Comparison of ENCODE assay signal across 33 mouse cellular contexts in the genomic region with DNA sequence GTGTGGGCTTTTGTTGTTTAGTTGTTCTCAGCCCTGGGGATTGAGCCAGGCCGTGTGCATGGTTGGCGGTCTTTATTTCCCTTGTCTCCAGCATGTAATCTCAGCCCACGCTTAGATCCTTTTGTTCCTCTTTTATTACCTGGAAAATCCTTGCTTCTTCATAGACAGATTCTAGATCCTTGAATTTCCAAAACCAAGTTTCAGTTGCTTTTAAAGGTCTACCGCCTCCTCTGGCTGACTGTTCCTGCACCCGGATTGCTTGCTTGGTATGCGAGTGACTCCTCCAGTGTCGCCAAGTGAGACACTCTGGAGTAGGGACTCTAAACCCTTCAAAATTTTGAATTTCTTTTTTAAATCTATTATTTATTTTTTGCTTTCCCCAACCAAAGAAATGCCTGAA. TPM values are rescaled to one million over a fixed set of nuclear protein-coding genes. Genes with fewer than 3 reads are reported as not detected.
A peak's percentile ranks its signal among the peaks of the same experiment; 100 is the strongest.
DNase-seq lines count a peak whose midpoint lies in the region; ATAC-seq and TF ChIP-seq lines count a peak whose summit lies in the region.
"Had no signal": no experiment of that assay in that cellular context is flagged by ENCODE, and none has a peak within 500 bp of the region (broad histone marks: within the 10 kb centered on the region; RNA-seq: fewer than 3 reads in every experiment).

No protein-coding gene starts in this region.

- DNase-seq in cerebellum, adult 2 months: peak in 1 of 2 experiments; percentile 21
- DNase-seq in heart, adult 11 months: peak; percentile 40
- DNase-seq in heart, adult 9 months (ENCODE audit: low spot score in 2 of 2): no peak
- DNase-seq: adrenal gland, postnatal 14 days; B cell, adult 2 months; cerebellum, postnatal 10 days; embryo, embryonic 11 days; gastrocnemius, postnatal 10 days; gastrocnemius, postnatal 36 days; heart, adult 18-20 months; heart, postnatal 14 days; heart, postnatal 4 days; kidney, adult 2 months had no signal

- WGBS in cerebellum, adult 2 months: 48% methylated on average over 7 of the region's 7 CpGs
- WGBS in midbrain, embryonic 12.5 days: 79% methylated on average over 7 of the region's 7 CpGs
- WGBS in midbrain, embryonic 13.5 days: 71% methylated on average over 7 of the region's 7 CpGs
- WGBS in olfactory bulb, adult 2 months: 40% methylated on average over 7 of the region's 7 CpGs
- WGBS in hindbrain, embryonic 12.5 days: 84% methylated on average over 7 of the region's 7 CpGs

- TF ChIP-seq POLR2A in cerebellum, adult 2 months (IDR thresholded peaks at IDR 0.05; ENCODE audit: borderline replicate concordance, insufficient read depth, low read length): no peak
- TF ChIP-seq POLR2A in olfactory bulb, adult 2 months (IDR thresholded peaks at IDR 0.05; ENCODE audit: insufficient read depth, low read depth, low read length): no peak

- H3K36me3 ChIP-seq in midbrain, embryonic 12.5 days: peaks cover 12% of the 10 kb centered on the region
- peaks cover 8% of the 10 kb centered on the region for H3K36me3 ChIP-seq in midbrain, embryonic 13.5 days
- peaks cover 17% of the 10 kb centered on the region; the same call in 1 of the 2 replicates for H3K36me3 ChIP-seq in hindbrain, embryonic 12.5 days

- no peaks in the 10 kb centered on the region for H3K27me3 ChIP-seq in cerebellum, adult 2 months (ENCODE audit: control insufficient read depth, insufficient read depth, low read length)
- H3K27me3 ChIP-seq in midbrain, embryonic 12.5 days: no peaks in the 10 kb centered on the region
- no peaks in the 10 kb centered on the region for H3K27me3 ChIP-seq in midbrain, embryonic 13.5 days
- H3K27me3 ChIP-seq in hindbrain, embryonic 12.5 days: no peaks in the 10 kb centered on the region
- H3K27me3 ChIP-seq: CH12.LX; embryonic facial prominence, embryonic 13.5 days; forebrain, embryonic 13.5 days; heart, embryonic 13.5 days; hindbrain, embryonic 15.5 days; Patski had no signal

- TF ChIP-seq CTCF in cerebellum, adult 2 months (IDR thresholded peaks at IDR 0.05; ENCODE audit: borderline replicate concordance, insufficient read depth, low read depth, low read length): no peak
- TF ChIP-seq CTCF in olfactory bulb, adult 2 months (IDR thresholded peaks at IDR 0.05; ENCODE audit: insufficient read depth, low read depth, low read length): no peak

- H3K27ac ChIP-seq in cerebellum, adult 2 months (ENCODE audit: insufficient read depth, low read length): peak overlapping the region; percentile 54; the same call in 1 of the 2 replicates
- 0 out of 2 replicates have a peak overlapping the region, but pooled peaks have one; percentile 25 for H3K27ac ChIP-seq in midbrain, embryonic 12.5 days (replicated peaks)
- no peak overlapping the region for H3K27ac ChIP-seq in midbrain, embryonic 13.5 days
- 0 out of 2 replicates have a peak overlapping the region, but pooled peaks have one; percentile 15 for H3K27ac ChIP-seq in olfactory bulb, adult 2 months (ENCODE audit: insufficient read depth, low read depth, low read length)
- H3K27ac ChIP-seq in hindbrain, embryonic 12.5 days: no peak overlapping the region
- H3K27ac ChIP-seq: embryonic facial prominence, embryonic 10.5 days; embryonic facial prominence, embryonic 13.5 days; forebrain, embryonic 10.5 days; forebrain, embryonic 13.5 days; heart, embryonic 10.5 days had no signal

- ATAC-seq in cerebellum, adult (ENCODE audit: insufficient number of reproducible peaks, low FRiP score, low TSS enrichment): no peak
- ATAC-seq in midbrain, embryonic 12.5 days (ENCODE audit: low FRiP score, low read depth): no peak
- no peak for ATAC-seq in midbrain, embryonic 13.5 days
- ATAC-seq in hindbrain, embryonic 12.5 days (ENCODE audit: low FRiP score): no peak
- ATAC-seq: forebrain, embryonic 13.5 days; forebrain, embryonic 16.5 days; intestine, postnatal 0 days; Patski had no signal

- no peaks in the 10 kb centered on the region for H3K9me3 ChIP-seq in midbrain, embryonic 12.5 days
- no peaks in the 10 kb centered on the region for H3K9me3 ChIP-seq in midbrain, embryonic 13.5 days
- no peaks in the 10 kb centered on the region for H3K9me3 ChIP-seq in hindbrain, embryonic 12.5 days (replicated peaks)
- H3K9me3 ChIP-seq: embryonic facial prominence, embryonic 10.5 days; embryonic facial prominence, embryonic 13.5 days; forebrain, embryonic 10.5 days; forebrain, embryonic 13.5 days; G1E; heart, embryonic 10.5 days; heart, embryonic 13.5 days; hindbrain, embryonic 15.5 days had no signal

- no peak overlapping the region for H3K9ac ChIP-seq in midbrain, embryonic 12.5 days (replicated peaks)
- no peak overlapping the region for H3K9ac ChIP-seq in midbrain, embryonic 13.5 days (replicated peaks)
- H3K9ac ChIP-seq in hindbrain, embryonic 12.5 days: no peak overlapping the region
- H3K9ac ChIP-seq: embryonic facial prominence, embryonic 13.5 days; forebrain, embryonic 13.5 days; hindbrain, embryonic 15.5 days had no signal

- H3K4me3 ChIP-seq in cerebellum, adult 2 months (replicated peaks; ENCODE audit: insufficient read depth, low read depth, low read length): no peak overlapping the region
- H3K4me3 ChIP-seq in midbrain, embryonic 12.5 days: no peak overlapping the region
- H3K4me3 ChIP-seq in midbrain, embryonic 13.5 days (replicated peaks): no peak overlapping the region
- H3K4me3 ChIP-seq in olfactory bulb, adult 2 months (ENCODE audit: insufficient read depth, low read depth, low read length): no peak overlapping the region
- no peak overlapping the region for H3K4me3 ChIP-seq in hindbrain, embryonic 12.5 days
- H3K4me3 ChIP-seq: embryonic facial prominence, embryonic 10.5 days; embryonic facial prominence, embryonic 13.5 days; erythroblast, embryonic 14.5 days; forebrain, embryonic 10.5 days; forebrain, embryonic 13.5 days; heart, embryonic 10.5 days; heart, embryonic 13.5 days; hindbrain, embryonic 15.5 days had no signal

- peaks cover 28% of the 10 kb centered on the region for H3K4me1 ChIP-seq in cerebellum, adult 2 months (ENCODE audit: control insufficient read depth, insufficient read depth, low read length)
- peaks cover 13% of the 10 kb centered on the region for H3K4me1 ChIP-seq in midbrain, embryonic 12.5 days
- H3K4me1 ChIP-seq in midbrain, embryonic 13.5 days (replicated peaks): peaks cover 30% of the 10 kb centered on the region
- peaks cover 24% of the 10 kb centered on the region for H3K4me1 ChIP-seq in olfactory bulb, adult 2 months (ENCODE audit: control insufficient read depth, insufficient read depth, low read length)
- H3K4me1 ChIP-seq in hindbrain, embryonic 12.5 days: peaks cover 19% of the 10 kb centered on the region

- H3K4me2 ChIP-seq in midbrain, embryonic 12.5 days (replicated peaks): no peak overlapping the region
- H3K4me2 ChIP-seq in midbrain, embryonic 13.5 days (replicated peaks): no peak overlapping the region
- H3K4me2 ChIP-seq in hindbrain, embryonic 12.5 days (replicated peaks): no peak overlapping the region
- H3K4me2 ChIP-seq: embryonic facial prominence, embryonic 13.5 days; forebrain, embryonic 13.5 days; heart, embryonic 13.5 days; hindbrain, embryonic 15.5 days had no signal

RNA-seq across cellular contexts. Expression of a gene that starts 4.7 kb away (rescaled TPM):
- polyA plus RNA-seq in cerebellum, adult 2 months (2012; rRNA removed): not detected in 2 replicates
- not detected in 2 replicates for polyA plus RNA-seq in midbrain, embryonic 12.5 days (2016; fragmentation: Nextera tagmentation; extraction: Ambion mirVana)
- polyA plus RNA-seq in midbrain, embryonic 13.5 days (2015; fragmentation: Nextera tagmentation; extraction: Ambion mirVana): not detected in 2 replicates
- polyA plus RNA-seq in olfactory bulb, adult 2 months (2012; ENCODE audit: insufficient read depth, insufficient read length, low replicate concordance, missing spikeins): not detected in 2 replicates
- polyA plus RNA-seq in hindbrain, embryonic 12.5 days (2016; fragmentation: Nextera tagmentation; extraction: Ambion mirVana): not detected in 2 replicates
- polyA plus RNA-seq: cortical plate, adult 2 months; embryonic facial prominence, embryonic 13.5 days; erythroblast, embryonic 14.5 days; forebrain, embryonic 10.5 days; forebrain, embryonic 13.5 days; forebrain, embryonic 16.5 days; G1E; heart, embryonic 10.5 days; heart, embryonic 13.5 days; hindbrain, embryonic 11.5 days; hindbrain, embryonic 15.5 days; intestine, postnatal 0 days; kidney, adult 2 months had no signal

RNA-seq across cellular contexts. Expression of a gene that starts 23.5 kb away (rescaled TPM):
- polyA plus RNA-seq in cerebellum, adult 2 months (2012; rRNA removed): 24.6 and 26.1 TPM in 2 replicates
- 44.5 and 45.7 TPM in 2 replicates for polyA plus RNA-seq in midbrain, embryonic 12.5 days (2016; fragmentation: Nextera tagmentation; extraction: Ambion mirVana)
- 42.6 and 46.8 TPM in 2 replicates for polyA plus RNA-seq in midbrain, embryonic 13.5 days (2015; fragmentation: Nextera tagmentation; extraction: Ambion mirVana)
- not detected in 2 replicates for polyA plus RNA-seq in olfactory bulb, adult 2 months (2012; ENCODE audit: insufficient read depth, insufficient read length, low replicate concordance, missing spikeins)
- polyA plus RNA-seq in hindbrain, embryonic 12.5 days (2016; fragmentation: Nextera tagmentation; extraction: Ambion mirVana): 40.9 and 41.4 TPM in 2 replicates

RNA-seq across cellular contexts. Expression of a gene that starts 56.6 kb away (rescaled TPM):
- polyA plus RNA-seq in cerebellum, adult 2 months (2012; rRNA removed): 71.8 and 72.4 TPM in 2 replicates
- 71.3 and 77.8 TPM in 2 replicates for polyA plus RNA-seq in midbrain, embryonic 12.5 days (2016; fragmentation: Nextera tagmentation; extraction: Ambion mirVana)
- 32.4 and 50.7 TPM in 2 replicates for polyA plus RNA-seq in midbrain, embryonic 13.5 days (2015; fragmentation: Nextera tagmentation; extraction: Ambion mirVana)
- polyA plus RNA-seq in olfactory bulb, adult 2 months (2012; ENCODE audit: insufficient read depth, insufficient read length, low replicate concordance, missing spikeins): not detected in 2 replicates
- polyA plus RNA-seq in hindbrain, embryonic 12.5 days (2016; fragmentation: Nextera tagmentation; extraction: Ambion mirVana): 76.2 and 78.4 TPM in 2 replicates

Comparison
In these comparisons a context has a peak if more than half of its experiments do, and no peak if none do; other contexts are left out.
1. H3K27ac ChIP-seq: peak in cerebellum, adult 2 months (single experiment), midbrain, embryonic 12.5 days (single experiment) and olfactory bulb, adult 2 months (single experiment); none in midbrain, embryonic 13.5 days (single experiment) and hindbrain, embryonic 12.5 days (single experiment).
2. RNA of a gene that starts 23.5 kb away (polyA plus RNA-seq): 44.5 to 45.7 TPM in midbrain, embryonic 12.5 days, 42.6 to 46.8 TPM in midbrain, embryonic 13.5 days, 40.9 to 41.4 TPM in hindbrain, embryonic 12.5 days and 24.6 to 26.1 TPM in cerebellum, adult 2 months; not detected in olfactory bulb, adult 2 months; every median in the first group is over 10 times any median in the second.